Mouse (Mus musculus) urinary bladder, postnatal 10 days (tissue): ENCODE measurements around the gene Cfap161.

Experiments used
- DNase-seq: peaks from one replicate; pipeline ENCODE4 v3.0.0; 2022; ENCODE audit warnings: low spot score

Gene Cfap161

GRCm38 (mm10) chr7:83794705-83795104, at the start of gene Cfap161:
TSS of gene Cfap161 (minus strand) at chr7:83794880.
- no peak for DNase-seq

GRCm38 (mm10) chr7:83842486-83843259, 48.0 kb upstream of the Cfap161 start:
- DNase-seq: no peak

GRCm38 (mm10) chr7:83840076-83840475, 45.4 kb upstream of the Cfap161 start:
- DNase-seq: no peak

- no peak for DNase-seq
Observed at GRCm38 (mm10) chr7:83838525-83839224, 44.0 kb upstream of the Cfap161 start.

GRCm38 (mm10) chr7:83829355-83829754, 34.7 kb upstream of the Cfap161 start:
- DNase-seq: no peak

- no peak for DNase-seq
Observed at GRCm38 (mm10) chr7:83827402-83828076, 32.9 kb upstream of the Cfap161 start.

GRCm38 (mm10) chr7:83826808-83827207, 32.1 kb upstream of the Cfap161 start:
- DNase-seq: no peak

- DNase-seq: no peak
Observed at GRCm38 (mm10) chr7:83821951-83822350, 27.3 kb upstream of the Cfap161 start.

- no peak for DNase-seq
Observed at GRCm38 (mm10) chr7:83816886-83817285, 22.2 kb upstream of the Cfap161 start.

- DNase-seq: no peak
Observed at GRCm38 (mm10) chr7:83815646-83816045, 21.0 kb upstream of the Cfap161 start.

GRCm38 (mm10) chr7:83813993-83814392, 19.3 kb upstream of the Cfap161 start:
- no peak for DNase-seq

- no peak for DNase-seq
Observed at GRCm38 (mm10) chr7:83813465-83813864, 18.8 kb upstream of the Cfap161 start.

- DNase-seq: no peak
Observed at GRCm38 (mm10) chr7:83813016-83813415, 18.3 kb upstream of the Cfap161 start.

- no peak for DNase-seq
Observed at GRCm38 (mm10) chr7:83812581-83812980, 17.9 kb upstream of the Cfap161 start.

GRCm38 (mm10) chr7:83811916-83812315, 17.2 kb upstream of the Cfap161 start:
- no peak for DNase-seq

GRCm38 (mm10) chr7:83811461-83811860, 16.8 kb upstream of the Cfap161 start:
- DNase-seq: no peak

GRCm38 (mm10) chr7:83810141-83811100, 15.7 kb upstream of the Cfap161 start:
- DNase-seq: no peak

- no peak for DNase-seq
Observed at GRCm38 (mm10) chr7:83809715-83810114, 15.0 kb upstream of the Cfap161 start.

GRCm38 (mm10) chr7:83809060-83809459, 14.4 kb upstream of the Cfap161 start:
- no peak for DNase-seq

GRCm38 (mm10) chr7:83806934-83807333, 12.3 kb upstream of the Cfap161 start:
- no peak for DNase-seq

GRCm38 (mm10) chr7:83803777-83804176, 9.1 kb upstream of the Cfap161 start:
- DNase-seq: no peak

- DNase-seq: no peak
Observed at GRCm38 (mm10) chr7:83802509-83802908, 7.8 kb upstream of the Cfap161 start.
